Mouse (Mus musculus) MEL-GATA-1-ER (cell line): ENCODE results near the gene 4930519G04Rik.
A peak's percentile ranks its signal among the peaks of the same experiment; 100 is the strongest.
"Not testable (repeated sequence)": the region's sequence is repeated elsewhere in the genome, so short reads cannot be mapped to it uniquely, and the experiment has no call there.

Source experiments
- DNase-seq: peaks from one replicate; pipeline ENCODE4 v3.0.0-alpha.2; 2012; ENCODE audit warnings: low read depth; ENCODE audit errors: extremely low read depth

The 4930519G04Rik gene

GRCm38 (mm10) chr5:114853364-114853763 lies at the start of gene 4930519G04Rik:
4930519G04Rik (plus strand) TSS chr5:114853664.
- DNase-seq, result not testable (repeated sequence)

GRCm38 (mm10) chr5:114804335-114804734 lies 49.1 kb upstream of the 4930519G04Rik start:
- DNase-seq, result no peak

- no peak for DNase-seq
Observed at GRCm38 (mm10) chr5:114804958-114805357, 48.5 kb upstream of the 4930519G04Rik start.

DNA sequence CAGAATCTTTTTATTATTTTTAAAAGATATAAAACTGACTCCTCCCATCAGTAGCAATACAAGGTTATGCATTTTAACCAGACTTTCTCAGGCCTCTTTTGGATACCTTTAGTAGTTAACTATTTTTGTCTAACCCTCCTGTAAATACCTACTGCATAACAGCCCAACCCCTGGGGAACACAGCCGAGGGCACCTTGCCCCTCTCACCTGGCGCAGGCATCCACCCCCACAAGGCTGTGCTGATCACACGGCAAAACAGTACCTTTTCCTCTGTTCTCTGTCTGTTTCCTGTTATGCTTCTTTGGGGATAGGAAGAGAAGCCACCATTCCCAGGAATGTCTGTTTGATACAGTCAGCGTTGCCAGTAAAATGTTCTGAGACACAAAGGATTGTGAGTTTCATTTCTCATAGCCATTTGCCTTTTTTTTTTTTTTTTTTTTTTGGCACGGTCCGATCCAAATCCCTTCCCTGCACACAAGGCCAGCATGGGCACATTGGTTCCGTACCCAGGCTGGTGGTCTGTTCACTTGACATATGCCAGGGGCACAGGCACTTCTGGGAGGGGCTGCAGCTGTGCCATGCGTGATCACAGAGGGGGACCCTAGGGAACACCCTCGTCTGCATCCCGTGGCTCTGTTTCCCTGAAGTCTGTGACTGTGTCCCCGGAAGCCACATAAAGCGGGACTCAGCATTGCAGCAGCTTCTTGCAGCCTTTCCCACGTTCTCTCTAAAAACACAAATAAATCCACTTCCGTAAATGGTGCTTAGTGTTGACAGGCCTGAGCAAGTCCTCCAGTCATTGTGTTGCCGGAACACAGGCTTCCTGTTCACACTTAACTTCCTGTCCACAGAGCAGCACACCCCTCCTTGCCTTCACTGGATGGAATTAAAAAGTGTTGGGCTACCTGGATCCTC lies 47.8 kb upstream of the 4930519G04Rik start:
- no peak for DNase-seq

DNA sequence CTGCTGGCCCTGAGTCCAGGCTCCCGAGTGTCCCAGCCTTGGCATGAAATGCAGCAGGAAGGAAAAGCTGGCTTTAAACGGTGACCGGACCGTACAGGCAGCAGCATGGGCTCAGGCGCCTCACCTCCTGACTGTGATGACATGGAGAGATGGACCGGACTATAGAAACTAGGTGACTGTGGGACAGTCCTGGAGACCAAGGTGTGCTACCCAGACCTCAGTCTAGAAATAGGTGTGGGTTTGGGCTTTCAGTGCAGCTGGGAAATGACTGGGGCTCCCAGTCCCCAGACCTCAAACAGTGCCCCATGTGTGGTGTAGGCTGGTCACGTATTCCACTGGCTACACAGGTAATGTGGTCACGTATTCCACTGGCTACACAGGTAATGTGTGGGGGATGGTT lies 46.8 kb upstream of the 4930519G04Rik start:
- DNase-seq, result no peak

DNA sequence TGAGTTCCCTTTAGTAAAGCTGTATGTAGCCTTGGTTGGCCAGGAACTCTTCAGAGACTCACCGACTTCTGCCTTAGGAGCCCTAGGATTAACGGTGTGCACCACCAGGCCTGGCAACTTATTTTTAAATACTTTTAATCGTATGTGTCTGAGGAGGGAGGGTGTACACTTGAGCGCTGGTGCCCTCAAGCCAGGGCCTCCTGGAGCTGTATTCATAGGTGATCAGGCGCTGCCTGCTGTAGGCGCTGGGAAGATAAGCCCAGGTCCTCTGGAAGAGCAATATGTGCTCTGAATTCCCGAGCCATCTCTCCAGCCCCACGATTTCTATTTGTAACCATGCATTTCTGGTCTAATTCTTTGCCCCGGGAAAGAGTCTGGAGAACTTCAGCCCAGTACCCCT lies 46.4 kb upstream of the 4930519G04Rik start:
- no peak for DNase-seq

DNA sequence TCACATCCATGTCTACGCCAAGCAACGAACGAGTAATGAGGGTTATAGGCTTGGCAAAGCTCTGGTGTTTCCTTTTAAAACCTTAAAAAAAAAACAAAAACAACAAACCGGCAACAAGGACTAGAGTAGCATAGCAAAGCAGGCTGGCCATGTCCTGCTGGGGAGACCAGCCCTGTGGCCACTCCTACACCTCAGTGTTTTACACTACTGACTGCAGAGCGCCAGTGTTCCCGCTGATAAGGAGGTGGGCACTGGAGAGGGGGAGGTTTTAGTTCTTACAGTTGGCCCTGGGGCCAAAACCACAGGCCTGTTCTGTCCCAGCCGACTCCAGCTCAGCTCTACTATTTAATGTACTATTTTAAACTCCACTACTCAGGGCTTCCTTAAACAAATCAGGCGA lies 46.0 kb upstream of the 4930519G04Rik start:
- DNase-seq, result no peak

- no peak for DNase-seq
Observed at GRCm38 (mm10) chr5:114807893-114808292, 45.6 kb upstream of the 4930519G04Rik start.

GRCm38 (mm10) chr5:114808385-114808784 lies 45.1 kb upstream of the 4930519G04Rik start:
- DNase-seq, result no peak

DNA sequence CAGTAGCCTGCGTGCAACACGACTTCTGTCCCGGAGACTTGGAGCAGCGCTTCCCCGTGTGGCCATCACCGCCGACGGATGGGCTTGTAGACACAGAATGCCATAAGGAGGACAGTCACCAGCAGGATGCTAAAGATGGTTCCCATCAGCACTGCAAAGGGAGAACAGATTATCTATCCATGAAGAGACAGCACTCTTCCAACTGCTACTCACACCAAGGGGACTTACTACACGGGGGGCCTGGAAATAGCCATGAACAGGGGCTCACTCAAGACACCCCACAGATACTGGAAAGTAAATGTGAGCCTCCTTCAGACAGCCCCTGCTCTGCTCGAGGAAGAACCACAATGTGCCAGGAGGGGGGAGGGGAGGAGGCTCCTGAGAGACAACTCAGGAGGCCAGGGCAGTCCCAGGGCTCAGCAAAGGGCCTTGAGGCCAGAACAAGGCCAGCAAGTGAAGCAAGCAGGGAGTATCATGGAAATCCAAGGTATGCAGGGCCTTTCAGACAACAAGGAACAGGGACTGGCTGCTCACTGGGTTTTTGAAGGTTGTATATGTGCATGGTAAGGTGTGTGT lies 44.2 kb upstream of the 4930519G04Rik start:
- DNase-seq, result no peak

DNA sequence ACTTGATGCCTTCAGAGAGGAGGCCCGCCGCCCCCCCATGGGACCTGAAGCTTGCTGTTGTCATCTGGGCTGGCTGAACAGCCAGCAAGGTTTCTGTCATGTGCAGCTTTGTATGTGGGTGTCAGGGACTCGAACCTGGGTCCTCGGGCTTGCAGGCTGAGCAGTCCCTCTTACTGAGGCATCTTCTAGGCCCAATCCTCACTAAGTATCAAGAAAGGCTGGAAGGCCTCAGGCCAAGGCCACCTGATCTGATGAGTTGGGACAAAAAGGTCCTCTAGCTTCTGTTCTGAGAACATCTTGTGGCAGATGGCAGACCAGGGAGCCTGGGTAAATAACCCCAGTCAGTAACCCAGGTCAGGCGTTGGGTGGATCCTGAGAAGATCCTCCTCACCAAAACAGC lies 43.6 kb upstream of the 4930519G04Rik start:
- DNase-seq, result no peak

DNA sequence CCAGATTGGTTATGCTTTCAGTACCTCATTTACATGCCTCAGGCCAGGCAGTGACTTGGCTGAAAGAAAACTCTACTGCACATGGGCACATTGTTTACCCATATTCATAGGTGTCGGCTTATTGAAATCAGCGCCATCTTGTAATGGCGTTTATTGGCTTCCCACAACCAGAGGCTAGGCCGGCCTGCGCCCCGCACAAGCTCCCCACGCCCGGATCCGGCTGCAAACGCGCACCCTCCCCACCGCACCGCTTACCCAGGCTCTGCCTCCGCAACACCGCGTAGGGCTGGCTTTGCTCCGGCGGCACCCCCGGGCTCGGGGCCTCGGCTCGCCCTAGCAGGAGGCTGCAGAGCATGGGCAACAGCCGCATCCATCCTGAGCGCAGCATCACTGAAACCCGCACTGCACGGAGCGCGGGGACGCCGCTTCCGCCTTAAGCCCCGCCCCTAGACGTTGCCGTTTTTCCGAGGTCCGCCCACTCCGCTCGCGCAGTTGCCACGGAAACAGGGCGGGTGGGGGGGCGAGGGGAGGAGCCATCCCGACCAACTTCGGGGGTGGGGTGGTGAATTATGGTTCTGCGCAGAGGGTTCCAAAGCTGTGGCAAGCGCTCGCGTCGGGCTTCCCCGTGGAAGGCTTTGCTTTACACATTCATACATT lies 39.8 kb upstream of the 4930519G04Rik start:
- DNase-seq, result peak; percentile 38

GRCm38 (mm10) chr5:114816599-114816998 lies 36.9 kb upstream of the 4930519G04Rik start:
- DNase-seq, result no peak

- DNase-seq, result no peak
Observed at GRCm38 (mm10) chr5:114818124-114818523, 35.3 kb upstream of the 4930519G04Rik start.

DNA sequence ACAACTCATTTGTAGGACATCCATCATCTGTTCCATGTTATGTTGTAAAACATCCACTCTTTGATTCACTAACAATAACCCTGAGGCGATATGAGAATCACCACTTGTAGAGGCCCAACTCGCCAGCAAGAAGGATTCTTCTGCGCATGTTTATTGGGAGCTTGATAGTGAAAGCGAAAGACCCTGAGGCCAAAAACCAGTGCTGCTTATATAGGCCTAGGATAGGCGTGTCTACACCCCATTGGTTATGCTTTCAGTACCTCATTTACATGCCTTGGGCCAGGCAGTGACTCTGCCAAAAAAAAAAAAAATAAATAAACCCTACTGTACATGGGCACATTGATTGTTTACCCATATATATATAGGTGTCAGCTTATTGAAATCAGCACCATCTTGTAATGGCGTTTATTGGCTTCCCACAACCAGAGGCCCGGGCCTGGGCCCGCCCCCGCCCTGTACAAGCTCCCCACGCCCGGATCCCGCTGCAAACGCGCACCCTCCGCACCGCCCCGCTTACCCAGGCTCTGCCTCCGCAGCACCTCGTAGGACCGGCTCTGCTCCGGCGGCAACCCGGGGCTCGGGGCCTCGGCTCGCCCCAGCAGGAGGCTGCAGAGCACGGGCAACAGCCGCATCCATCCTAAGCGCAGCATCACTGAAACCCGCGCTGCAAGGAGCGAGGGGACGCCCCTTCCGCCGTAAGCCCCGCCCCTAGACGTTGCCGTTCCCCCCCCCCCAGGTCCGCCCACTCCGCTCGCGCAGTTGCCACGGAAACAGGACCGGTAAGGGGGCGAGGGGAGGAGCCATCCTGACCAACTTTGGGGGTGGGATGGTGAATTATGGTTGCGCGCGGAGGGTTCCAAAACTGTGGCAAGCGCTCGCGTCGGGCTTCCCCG lies 30.4 kb upstream of the 4930519G04Rik start, which contains the start of gene 1500011B03Rik:
Gene 1500011B03Rik (minus strand): TSS at position 673 of the 893 bp plus-strand sequence.
- peak; percentile 47 for DNase-seq

GRCm38 (mm10) chr5:114824197-114824596 lies 29.3 kb upstream of the 4930519G04Rik start:
- peak; percentile 55 for DNase-seq

GRCm38 (mm10) chr5:114825978-114826691 lies 27.3 kb upstream of the 4930519G04Rik start:
- DNase-seq, result peak; percentile 84

DNA sequence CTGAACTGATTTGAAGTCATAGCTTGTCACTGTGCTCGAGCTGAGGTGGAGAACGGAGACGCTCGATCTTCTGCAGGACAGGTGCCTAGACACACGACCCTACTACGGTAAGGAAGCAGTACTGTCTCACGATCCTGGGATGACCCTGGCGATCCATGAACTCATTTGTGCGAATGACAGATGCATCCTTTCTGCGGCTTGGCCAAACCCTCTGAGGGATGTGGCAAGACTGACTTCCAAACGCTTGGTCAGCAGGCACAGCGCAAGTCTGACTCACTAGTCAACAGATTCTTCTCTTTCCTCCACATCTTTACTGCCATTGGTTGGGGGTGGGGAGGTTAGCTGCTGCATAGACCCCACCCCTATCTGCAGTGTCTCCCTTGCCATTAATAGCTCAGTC lies 26.0 kb upstream of the 4930519G04Rik start:
- no peak for DNase-seq

DNA sequence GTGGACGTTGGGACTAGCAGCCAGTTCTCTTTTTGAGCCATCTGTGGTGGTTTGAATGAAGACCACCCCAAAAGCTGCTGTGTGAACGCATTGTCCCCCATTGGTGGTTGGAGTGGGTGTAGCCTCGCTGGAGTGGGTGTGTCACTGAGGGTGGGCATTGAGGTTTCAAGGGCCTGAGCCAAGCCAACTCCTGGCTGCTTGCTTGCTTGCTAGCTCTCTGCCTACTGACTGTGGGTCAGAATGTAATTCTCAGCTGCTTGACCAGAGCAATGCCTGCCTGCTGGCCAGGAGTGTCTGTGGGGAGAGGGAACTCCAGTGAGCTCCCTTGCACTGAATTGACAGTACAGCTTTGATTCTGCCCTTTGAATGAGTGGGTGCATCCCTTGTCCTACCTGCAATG lies 23.7 kb upstream of the 4930519G04Rik start:
- no peak for DNase-seq

GRCm38 (mm10) chr5:114836886-114837285 lies 16.6 kb upstream of the 4930519G04Rik start:
- DNase-seq, result no peak
